Mouse (Mus musculus): ENCODE measurements around the gene BC048562.

DNA sequence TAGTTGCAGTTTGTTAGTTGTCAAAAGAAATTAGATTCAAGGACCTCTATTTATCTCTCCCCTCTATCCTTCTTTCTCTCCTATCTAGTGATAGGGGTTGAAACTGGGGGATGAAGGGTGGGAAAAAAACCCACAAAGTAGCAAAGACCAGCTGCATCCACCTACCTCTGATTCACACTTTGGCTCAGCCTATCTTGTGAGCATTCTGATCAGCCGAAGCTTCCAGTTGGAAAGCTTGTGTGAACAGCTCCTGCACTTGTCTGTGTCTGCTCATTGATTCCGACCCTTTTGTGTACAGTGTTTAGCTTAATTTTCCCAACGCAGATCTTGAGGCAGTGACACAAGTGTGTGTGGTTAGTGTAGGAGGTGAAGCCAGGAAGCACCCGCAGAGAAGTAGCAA lies 17.2 kb downstream of the BC048562 start:
- TF ChIP-seq POLR2A (IDR thresholded peaks at IDR 0.05; ENCODE audit: extremely low read depth, insufficient read depth, low read length): no peak
- TF ChIP-seq CTCF (IDR thresholded peaks at IDR 0.05; ENCODE audit: extremely low read depth, insufficient read depth, low read length): no peak
